Mouse (Mus musculus): ENCODE data around the gene Uvrag. TPM values are rescaled to one million over a fixed set of nuclear protein-coding genes. Genes with fewer than 3 reads are reported as not detected.
"Not testable (repeated sequence)": the region's sequence is repeated elsewhere in the genome, so short reads cannot be mapped to it uniquely, and the experiment has no call there.

Gene Uvrag
- total RNA-seq, 2 experiments from 2014 or later: 31.8 to 38.0 TPM

DNA sequence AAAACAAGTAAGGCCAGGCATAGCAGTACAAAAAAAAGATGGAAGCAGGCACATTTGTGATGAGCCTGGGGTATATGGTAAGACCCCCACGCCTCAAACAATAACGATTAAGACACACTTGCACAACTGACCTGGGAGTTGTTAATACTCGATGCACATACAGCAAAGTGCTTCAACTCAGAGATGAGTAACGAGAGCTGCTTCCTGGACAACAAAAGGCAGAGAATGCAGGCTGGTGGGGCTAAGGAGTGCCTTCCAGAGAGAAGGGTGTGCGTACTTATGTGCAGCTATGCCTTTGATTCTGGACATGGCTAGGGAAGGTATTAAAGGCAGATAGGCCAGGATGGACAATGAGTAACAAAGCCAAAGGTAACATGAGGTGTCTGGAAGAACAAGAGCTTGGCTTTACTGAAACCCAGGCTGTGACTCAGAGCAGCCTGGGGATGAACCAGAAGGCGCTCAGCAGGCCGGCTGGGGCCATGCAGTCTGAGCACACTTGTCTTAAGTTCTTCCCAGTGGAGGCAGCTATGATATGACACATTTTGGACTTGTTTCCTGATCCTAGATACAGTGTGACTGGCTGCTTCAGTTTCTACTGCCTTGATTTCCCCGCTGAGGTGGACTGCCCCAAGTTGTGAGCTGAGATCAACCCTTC, 172.1 kb downstream of the Uvrag start:
- no peak for DNase-seq

DNA sequence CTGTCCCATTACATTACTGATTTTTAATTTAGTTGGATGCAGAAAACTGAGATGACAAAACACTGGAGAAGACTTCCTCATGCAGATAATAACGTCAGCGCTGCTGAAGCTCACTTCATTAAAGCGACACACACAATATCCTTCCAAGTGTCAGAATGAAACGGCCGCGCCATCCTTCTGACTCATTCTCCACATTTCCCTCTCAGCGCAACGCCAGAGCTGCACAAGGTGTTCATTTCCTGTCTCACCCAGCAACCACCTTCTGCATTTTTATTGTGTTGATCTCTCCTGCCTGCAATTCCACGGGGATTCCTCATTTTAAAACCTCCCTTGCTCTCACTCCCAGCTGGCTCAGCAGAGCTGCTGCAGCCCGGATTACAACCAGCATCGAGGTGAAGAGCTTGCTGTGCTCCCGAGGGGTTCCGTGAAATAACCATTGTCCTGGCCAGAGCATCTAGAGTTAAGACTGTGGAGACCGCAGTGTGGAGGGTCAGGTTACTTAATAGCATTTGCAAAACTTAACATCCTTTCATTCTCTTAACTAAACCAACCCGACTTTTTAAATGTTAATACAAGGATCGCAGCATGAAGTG, 172.8 kb downstream of the Uvrag start:
- no peak for DNase-seq

DNA sequence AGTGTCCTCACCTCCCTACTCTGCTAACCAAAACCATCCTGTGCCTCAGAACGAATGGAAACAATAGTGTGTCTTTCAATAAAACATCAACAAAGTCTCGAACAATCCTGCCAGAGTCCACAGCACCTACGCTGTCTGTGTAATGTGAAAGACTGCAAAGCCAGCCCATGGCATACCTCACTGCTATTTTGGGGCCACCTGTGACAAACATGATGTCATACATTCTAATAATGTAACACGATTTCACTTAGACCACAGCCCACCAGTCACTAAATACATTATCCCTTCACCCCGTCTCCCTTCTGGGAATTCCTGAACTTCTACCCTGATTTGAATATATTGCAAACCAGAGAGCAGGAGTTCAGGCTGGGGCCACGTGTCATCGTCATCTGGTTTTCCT, 173.3 kb downstream of the Uvrag start:
- no peak for DNase-seq

DNA sequence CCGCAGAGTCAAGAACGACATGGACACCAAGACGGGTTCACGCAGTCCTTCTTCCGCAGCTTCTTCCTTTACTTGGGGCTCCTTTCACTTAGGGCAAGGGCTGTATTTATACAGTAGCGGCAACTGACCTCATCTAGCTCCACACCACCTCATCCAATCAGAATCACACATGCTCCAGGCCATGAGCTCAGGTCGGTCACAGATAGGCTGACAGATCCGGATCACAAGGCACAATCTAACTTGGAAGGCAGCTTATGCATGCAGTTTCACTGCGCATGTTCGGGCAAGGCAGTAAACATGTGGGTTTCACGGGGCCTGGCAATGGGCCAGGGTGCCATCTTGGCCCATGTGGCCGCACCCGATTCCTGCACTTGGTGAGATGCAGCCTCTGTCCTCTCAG, 177.4 kb downstream of the Uvrag start:
- not testable (repeated sequence) for DNase-seq

DNA sequence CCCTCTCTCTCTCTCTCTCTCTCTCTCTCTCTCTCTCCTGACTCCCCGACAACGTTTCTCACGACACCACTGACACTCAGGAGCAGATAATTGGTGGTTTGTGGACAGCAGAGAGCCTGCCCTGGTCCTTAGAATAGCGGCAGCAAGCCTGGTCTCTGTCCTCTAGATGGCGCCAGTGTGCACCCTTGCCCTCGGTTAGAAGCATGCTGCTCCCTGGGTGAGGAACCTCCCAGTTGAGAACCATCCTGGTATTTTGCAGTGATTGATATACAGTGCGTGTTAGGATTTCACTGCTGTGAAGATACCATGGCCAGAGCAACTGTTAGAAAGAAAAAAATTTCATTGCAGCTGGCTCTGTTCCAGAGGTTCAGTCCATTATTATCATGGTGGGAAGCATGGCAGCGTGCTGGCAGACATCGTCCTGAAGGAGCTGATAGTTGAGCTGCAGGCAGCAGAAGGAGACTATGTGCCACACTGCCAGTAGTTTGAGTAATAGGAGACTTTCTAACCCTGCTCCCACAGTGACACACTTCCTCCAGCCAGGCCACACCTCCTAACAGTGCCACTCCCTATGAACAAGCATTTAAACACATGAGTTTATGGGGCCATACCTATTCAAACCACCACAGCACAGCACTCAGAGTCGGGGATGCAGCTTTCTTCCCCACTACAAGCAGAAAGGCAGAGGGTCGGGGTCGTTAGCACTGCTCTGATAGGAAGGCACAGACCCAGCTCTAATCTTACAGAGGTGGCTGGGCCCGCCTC, 178.2 kb downstream of the Uvrag start:
- DNase-seq: peak; percentile 84

DNA sequence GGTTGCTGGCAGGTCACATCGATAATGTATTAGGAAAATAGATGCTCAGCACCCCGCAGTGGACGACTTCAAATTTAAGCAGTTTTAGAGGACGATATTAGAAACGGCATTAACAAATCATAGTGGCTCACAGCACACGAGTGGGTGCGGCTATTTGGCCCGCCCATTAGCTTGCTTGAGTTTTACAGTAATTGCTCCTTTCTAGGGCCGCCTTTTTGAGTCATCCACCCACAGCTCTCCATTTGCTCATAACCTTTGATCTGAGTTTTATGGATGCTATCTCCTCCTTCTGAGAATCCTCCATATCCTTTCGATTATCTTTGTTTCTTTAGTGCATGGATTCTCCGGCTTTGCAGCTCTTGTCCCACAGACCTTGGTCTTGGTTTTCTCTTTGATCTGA, 178.9 kb downstream of the Uvrag start:
- DNase-seq: no peak

DNA sequence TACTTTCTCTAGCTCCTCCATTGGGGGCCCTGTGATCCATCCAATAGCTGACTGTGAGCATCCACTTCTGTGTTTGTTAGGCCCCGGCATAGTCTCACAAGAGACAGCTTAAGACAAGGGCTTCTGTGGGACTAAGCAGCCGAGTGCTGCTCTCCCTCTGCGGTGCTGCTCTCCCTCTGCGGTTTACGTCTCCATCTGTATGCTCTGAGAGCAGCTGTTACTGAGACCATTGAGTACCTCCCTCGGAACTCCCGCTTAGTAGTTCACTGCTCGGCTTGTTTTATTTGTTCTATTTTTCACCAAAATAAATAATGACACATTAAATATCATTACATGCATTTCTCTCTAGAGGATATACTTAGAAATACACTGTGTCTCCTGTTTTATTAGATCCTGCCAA, 180.7 kb downstream of the Uvrag start:
- no peak for DNase-seq

DNA sequence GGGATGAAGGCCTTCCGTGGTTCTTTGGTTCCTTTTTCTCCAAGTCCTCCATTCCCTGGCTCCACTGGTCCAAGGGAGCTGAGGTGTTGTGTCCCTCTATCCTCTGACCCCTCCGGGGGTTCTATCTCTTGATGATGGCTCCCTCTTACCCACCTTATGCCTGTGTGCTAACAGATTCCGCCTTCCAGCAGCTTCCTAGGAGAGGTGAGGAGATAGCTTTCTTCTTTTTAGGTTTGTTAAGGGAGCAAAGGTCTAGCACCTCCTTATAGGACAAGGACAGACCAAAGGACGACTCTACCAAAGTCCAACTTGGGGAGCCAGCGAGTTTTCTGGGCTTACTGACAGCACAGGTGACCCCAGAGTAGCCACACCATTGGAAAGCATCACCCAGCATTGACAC, 181.7 kb downstream of the Uvrag start:
- DNase-seq: no peak

DNA sequence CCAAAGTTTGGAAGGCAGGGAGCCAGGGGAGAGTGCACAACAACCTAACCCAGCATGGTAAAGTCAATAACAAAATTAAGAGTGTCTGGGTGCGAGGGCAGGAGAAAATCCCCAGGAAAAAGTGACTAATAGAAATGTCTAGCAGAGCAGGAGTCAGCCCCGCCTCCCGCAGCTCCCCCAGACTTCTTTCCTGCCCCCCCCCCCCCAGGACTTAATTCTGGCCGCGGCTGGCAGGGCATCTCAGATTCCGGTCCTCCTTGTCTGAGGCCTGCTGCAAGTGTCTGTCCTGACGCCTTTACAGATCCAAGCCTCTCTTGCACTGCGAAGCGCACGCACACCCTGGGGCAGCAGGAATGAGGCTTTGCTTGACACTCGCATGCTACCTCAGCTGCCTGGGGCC, 182.8 kb downstream of the Uvrag start:
- DNase-seq: no peak

DNA sequence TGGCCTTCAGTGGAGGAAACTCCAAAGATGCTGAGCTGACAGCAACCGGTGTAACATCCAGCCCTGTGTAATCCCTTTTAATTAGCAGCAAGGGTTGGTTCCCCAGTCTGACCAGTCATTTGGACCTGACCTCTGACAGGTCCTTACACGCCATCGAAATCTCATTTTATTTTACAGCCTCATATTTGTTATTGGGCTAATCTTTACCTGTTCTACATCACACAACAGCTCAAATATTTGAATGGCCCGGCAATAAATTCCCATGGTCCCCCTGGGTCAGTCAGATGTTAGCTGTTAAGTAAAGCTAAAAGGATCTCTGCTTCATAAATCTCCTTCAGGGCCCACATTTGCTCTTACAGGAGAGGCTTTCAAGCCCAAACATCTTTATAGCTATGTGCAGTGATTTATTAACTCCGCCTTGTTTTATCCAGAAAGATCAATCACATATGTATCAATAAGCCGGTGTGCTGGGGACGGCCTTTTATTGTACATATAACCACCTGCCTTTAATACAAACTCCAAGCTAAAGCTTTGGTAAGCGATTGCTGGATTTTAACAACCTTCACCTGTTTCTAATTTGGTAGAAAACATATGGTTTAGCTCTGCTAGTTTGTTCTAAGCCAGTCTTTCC, 183.7 kb downstream of the Uvrag start:
- DNase-seq: no peak

DNA sequence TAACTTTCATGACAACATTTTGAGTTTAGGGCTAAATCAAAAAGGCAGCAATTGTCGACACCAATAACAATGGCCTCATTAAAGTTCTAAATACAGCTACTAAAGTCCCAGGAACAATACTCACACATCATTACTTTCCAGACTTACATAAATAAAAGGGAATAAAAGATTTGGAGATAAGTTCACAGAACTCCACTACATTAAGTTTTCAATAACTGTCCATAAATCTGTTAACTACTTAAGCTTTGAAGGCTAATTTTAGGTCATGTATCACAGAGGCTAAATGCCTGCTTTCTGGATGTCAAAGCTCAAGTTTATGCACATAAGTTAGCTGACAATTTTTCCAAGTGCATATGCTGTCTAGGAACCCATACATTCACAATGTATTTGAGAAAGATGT, 184.3 kb downstream of the Uvrag start:
- DNase-seq: no peak

DNA sequence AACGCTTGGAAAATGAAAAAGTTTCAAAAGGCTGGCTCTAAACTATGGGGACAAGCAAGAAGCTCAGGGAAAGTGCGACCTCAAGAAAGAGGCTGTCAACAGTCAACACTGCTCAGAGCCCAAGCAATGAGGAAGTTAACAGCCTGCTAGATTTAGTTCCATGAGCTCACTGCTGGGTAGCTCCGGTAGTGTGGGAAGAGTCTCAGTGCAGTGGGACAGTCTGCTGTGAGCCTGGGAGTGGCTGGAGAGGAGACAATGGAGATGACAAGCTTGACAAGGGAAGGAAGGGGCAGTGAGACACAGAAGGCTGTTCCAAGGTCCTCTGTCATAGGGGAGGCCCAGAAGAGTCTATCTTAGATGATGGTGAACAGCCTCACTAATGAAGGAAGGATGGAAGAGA, 187.3 kb downstream of the Uvrag start:
- DNase-seq: no peak

DNA sequence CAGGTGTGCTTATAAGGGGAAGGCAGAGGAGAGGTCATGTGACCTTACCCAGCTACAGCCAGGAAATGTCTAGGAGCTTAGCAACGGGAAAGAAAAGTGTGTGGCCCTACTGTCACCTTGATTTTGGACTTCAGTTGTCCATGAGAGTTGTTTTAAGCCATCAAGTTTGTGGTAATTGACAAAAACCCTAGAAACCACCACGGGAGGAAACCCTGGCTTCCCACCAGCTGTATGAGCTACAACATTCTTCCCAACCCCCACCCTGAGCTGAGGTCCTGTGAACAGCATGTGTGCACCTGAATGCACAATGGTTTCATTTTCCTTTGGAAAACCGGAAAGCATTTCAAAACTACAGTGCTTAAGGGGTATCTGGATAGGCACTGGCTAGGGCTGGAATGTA, 196.0 kb downstream of the Uvrag start:
- no peak for DNase-seq

DNA sequence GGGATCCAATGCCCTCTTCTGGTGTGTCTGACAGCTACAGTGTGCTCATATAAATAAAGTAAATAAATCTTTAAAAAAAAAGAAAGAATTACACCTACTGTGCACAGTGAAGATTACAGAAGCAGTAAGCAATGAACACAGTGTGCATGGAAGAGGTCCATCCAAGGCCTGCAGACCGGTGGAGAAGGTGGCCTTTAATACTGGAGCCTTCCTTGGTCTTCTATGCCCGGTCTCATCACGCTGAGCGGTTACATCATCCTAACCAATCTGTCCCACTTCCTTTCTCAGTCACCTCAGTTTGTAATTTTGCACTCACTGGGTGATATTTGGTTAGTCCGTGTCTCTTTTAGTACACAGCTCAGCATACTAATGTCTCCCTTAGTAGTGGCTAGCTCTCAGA, 197.3 kb downstream of the Uvrag start:
- DNase-seq: no peak

DNA sequence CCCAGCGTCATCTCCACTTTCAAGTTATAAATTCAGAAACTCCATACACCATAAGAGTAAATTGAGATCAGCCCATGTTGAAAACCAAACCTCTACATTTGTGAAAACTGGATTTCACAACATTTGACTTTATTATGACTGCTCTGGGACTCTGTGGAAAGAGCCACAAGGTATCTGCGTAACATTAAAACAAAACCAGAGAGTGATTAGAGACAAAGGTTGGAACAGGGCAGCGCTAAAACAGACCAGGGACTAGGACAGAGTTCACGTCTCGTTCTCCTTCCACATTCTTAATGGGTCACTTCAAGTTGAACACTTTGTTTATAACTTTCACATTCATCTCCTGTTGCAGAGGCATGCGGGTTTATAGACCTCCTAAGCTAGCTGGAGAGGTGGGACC, 198.2 kb downstream of the Uvrag start:
- DNase-seq: no peak

DNA sequence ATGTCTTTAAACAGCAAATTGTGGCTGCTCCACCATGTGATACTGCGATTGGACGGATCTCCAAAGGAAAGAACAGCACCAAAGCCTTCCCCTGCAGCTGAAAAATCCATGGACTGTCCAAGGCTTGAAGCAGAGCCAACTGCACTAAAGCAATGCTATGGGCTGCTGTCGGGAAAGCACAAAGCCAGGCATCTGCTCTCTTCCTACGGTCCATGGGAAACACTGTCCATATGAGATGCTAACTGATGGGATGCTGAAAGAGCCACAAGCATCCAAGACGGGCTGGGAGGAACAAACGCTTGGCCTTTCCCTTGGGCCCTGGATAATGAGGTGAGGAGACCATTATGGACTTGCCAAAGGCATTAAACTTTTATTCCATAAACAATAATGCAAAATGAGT, 201.7 kb downstream of the Uvrag start:
- no peak for DNase-seq

DNA sequence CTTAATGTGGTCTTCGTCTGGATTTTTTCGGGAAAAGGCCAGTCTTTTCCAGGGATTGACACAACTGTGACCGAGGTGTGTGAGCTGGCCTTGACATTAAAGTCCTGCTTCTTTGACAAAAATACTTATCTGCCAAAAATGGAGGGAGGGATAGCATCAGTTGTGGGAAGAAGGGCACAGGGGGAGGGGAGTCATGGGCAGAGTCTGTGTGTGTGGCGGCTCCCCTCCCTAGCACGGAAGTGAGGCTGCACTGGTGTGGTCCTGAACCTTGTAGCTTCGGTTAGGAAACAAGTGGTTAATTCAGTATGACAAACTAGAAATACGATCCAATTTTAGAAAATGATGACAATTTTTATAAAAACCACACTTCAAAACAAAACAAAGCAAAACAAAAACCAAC, 202.3 kb downstream of the Uvrag start:
- no peak for DNase-seq

DNA sequence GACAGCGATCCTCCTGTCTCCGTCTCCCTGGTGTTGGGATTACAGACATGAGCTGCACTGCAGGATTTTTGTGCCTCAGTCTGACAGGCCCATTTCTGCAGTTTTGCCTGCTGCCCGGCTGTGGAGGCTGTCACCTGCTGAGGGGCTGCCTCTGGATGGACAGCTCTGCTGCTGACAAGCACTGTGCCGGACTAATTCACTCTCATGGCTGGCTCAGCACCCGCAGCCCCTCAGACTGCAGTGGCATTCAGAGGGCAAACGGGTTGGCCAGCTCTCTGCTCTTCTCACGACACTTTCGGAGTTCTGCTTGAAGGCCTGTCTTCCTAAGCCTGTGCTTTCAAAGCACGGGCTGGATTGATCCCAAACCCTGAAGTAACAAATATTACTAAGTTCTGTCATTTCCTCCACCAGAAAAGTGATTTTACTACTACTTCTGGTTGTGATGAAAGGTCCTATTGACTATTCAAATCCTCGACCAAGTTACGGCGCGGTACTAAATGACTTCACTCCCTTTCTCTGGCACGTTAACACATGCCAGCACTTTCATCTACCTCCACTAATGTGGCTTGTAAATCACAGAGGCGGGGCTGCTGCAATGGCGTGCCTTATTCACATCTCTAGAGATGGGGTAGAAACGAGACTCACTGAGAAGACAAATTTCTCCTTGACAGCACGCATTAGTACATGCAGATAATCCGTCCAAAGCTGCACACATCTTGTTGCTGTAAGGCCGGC, 203.7 kb downstream of the Uvrag start:
- no peak for DNase-seq

DNA sequence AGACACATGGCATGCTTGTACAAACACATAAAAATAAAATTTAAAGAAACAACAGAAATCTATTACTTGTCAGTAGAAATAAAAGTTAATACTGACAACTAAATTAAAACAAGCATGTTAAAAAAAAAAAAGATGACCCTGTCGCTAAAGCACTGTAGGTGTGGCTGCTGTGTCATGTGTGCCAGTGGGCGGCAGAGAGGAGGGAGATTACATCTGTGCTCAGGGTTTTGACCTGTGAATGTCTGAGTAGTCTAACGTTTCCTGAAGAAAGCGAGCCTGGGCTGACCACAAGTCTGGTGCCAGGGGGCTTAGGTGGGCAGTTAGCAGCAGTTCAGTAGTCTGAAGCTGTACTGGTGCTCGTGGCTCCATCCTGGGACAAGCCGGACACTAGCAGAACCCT, 205.2 kb downstream of the Uvrag start:
- DNase-seq: no peak

DNA sequence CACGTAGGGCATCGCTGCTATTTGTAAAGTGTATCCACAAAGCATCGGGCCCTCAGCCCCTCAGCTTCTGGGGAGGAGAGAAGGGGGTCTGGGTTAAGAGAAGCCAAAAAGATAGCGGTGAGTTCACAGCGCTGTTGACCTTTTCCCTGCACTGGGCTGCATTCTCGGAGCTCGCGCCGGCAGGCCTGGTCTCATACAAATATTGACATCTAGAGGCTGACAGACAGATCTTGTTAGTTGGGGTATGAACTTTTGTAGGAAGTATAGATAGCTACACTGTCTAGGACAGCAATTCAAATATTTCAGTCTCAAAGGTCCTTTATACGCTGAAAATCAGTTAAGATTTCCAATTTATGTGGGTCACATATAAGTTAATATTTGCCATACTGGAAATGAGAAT, 205.7 kb downstream of the Uvrag start:
- no peak for DNase-seq

DNA sequence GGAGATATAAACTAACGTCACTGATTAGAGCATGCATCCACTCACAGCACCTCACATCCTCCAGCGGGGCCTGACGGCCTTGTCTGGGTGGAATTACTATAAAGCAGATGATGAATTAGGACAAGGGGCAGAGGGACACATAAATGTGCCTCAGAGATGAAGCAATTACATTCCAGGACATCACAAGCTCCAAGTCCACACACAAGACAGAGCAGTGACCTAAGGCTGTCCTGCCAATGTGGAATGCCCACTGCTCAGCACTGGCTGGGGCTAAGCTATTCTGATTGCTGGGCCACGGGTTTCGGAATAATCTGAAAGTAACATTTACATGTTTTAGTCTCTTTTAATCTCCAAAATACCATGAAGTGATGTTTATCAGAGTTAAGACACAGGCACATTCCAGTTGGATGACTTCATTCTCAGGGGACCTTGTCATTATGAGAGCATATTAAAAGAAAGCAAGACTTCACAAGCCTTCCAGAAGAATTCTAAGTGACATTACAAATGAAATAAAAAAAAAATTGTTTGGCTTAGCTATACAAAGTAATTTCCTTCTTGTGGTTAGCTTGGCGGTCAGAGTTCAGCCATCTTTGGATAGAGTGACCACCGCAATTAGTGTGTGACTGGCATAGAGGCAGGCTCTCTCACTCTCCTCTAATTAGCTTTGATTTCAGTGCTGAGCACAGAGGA, 212.5 kb downstream of the Uvrag start:
- no peak for DNase-seq

DNA sequence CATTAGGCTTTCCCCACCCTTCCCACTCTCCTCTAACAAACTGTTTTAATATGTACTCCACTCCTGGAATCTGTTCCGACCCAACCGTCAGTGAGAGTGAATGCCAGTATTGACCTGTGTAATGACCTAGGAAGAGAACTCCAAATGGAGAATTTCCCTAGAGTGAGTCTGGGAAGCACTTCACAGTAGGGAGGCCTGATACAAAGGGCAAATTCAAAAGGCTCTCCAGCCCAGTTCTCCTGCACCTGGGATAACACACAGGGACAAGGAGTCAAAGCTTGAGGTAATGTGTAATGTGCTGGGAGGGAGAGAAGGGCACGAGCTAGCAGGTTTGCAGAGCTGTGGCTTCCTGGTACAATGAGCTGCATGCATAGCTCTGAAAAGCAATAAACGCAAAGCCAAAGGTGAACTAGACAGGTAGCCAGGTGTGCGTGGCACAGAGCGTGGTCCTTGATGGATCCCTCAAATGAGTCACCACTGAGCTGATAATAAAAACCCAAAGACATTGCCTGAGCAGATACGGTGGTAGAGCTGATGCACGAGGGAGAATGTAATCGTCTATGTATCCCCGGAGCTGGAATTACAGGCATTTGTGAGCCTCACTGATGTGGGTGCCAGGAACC, 213.9 kb downstream of the Uvrag start:
- no peak for DNase-seq

All from adrenal gland, postnatal 10 days (tissue).